Mouse (Mus musculus) right cerebral cortex, adult 18-20 months (tissue): ENCODE data around the gene Lpin3.

Experiments
- DNase-seq: peaks from one replicate; pipeline ENCODE4 v3.0.0; 2022; ENCODE audit warnings: mixed read lengths

Lpin3 gene

DNA sequence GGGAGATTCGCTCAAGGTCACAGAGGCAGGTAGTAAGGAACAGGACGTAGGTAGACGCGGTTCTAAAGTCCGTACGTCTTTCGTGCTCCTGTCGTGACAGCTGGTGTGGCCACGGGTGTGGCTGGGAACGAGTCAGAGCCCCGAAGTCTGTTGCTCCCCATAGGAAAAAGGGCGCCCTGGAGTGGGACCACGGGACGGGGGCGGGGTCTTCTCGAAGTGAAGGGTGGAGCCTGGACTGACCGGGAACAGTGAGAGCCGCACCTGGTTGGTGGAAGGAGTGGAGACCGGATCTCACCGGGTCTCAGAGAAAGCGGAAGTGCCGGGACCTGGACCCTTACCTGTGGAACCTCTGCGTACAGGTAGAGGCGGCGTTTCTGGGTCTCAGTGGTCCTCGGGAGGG, 7.4 kb downstream of the Lpin3 start:
- no peak for DNase-seq

DNA sequence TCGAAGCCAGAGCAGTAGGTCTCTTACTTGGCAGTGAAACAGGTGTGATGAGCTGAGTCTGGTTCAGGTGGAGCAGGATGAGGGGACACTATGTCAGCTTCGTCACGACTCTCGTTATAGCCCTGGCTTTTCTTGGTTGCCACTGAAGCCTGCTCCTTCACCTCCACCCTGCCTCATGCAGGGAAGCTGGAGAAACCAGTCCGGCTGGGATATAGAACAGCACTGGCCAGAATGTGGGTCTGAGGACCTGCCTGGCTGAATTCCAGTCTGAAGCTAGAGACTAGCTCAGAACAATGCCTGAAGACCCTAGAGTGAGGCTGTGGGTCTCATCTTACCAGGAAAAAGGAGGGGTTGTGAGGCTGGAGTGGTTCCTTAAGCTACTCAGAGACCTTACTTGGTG, 10.6 kb downstream of the Lpin3 start:
- DNase-seq = no peak

DNA sequence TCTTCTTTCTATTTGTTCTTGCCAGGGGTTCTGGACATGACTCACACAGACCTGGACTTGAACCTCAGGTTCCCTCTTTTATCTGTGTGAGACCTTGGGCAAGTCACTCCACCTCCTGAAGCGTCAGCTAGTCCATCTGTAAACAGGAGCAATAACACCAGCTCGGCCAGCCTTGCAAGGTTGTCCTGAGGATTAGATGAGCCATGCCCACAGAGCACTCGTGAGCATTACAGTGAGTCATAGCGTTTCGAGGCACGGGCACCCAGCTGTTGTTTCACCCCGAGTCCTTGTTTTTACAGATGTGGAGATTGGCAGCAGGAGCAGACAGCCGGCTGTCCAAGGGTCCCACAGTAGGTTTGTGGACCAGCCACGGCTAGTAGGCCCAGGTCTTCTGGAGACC, 11.2 kb downstream of the Lpin3 start:
- no peak for DNase-seq

DNA sequence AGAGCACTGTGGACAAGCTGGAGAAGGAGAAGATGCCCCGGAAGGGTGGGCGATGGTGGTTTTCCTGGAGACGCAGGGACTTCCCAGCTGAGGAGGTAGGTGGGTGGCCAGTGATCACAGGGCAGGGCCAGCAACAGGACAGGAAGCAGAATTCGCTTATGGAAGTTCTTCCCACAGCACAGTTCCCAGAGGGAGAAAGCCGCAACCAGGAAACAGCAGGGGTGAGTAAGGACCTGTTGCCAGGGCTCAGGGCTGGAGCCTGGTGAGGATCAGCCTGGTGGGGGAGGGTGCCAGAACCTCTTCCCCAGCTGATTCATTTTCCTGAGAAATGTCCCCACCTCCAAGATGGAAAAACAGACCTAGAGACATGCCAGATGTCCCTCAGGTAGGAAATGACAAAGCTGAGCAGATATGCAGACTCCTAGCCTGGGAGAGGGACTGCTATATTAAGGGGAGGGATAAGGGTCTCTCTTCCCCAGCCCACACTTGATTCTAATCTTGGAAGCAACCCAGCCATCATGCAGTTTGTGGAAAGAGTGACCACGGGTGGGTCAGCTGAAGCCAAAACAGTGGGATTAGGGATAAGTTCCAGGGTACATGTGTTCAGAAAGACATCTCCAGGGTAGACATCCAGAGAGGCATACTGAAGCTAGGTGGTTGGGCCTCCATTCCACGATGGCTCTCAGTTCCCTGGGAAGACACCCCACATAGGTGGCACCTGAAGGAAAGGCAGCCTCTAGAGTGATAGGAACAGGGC, 21.4 kb downstream of the Lpin3 start:
- no peak for DNase-seq

DNA sequence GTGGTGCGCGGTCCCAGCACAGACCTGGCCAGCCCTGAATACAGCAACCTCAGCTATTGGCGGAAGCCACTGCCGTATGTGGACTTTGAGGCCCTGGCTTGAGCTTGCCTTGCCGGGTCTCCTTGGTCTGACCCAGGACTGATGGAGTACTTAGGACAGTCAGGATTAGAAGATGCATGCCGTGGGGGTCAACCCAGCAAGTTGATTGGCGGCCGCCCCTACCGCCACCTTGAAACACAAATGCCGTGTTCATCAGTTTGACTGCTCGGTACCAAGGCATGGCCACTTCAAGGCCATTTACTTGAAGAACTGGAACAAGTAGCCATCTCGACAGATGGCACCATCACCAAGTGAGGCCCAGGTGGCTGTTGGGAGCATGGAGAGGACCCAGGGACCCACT, 24.8 kb downstream of the Lpin3 start:
- no peak for DNase-seq

DNA sequence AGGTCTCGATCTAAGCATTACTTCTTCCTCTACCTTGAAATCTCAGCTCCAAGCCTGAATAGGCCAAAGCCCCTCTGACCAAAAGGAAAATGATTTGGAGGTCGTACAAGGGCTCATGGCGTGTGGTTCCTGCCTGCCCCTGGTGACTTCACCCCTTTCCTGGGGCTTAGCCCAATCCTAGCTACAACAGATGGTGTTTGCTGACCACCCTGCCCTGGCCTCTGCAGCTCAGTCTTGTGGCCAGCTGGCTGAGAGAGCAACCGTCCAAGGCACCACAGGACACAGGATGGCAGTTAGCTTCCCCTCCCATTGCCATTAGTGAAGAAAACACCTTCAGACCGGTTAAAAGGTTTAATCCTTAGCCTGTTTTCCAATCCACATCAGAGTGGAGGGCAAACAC, 25.6 kb downstream of the Lpin3 start:
- DNase-seq = no peak

DNA sequence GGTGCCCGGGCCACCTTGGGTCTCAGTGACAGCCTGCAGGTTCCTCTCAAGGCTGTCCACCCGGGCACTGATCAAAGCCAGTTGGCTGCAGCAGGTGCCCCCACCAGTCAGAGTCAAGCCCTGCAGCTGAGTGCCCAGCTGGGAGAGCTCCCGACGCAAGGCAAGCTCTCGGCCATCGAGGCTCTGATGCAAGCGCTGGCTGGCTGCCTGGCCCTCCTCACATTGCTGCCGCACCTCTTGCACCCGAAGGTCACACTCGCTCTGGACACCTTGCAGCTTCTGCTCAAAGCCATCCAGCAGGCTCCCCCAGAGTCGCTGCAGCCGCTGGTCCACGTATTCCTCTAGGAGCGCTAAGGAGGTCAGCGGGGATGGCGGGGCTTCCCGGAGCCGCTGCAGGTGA, 28.1 kb downstream of the Lpin3 start:
- DNase-seq = no peak

DNA sequence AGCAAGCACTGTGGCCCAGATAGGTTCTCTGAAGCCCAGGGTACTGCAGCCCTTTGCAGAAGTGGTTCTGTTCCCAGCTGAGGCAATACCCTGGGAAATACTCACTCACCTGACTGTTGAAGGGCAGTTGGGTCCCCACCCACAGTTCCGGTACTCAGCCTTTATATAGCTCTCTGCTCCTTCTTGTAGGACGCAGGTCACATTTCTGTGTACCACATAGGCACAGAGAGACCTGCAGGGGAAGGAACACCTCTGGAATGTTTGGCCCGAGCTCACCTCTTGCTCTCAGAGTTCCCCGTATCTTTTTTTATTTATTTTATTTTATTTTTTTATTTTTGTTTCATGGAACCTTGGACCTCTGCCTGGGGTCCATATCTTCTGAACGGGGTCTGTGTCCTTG, 30.2 kb downstream of the Lpin3 start:
- no peak for DNase-seq

DNA sequence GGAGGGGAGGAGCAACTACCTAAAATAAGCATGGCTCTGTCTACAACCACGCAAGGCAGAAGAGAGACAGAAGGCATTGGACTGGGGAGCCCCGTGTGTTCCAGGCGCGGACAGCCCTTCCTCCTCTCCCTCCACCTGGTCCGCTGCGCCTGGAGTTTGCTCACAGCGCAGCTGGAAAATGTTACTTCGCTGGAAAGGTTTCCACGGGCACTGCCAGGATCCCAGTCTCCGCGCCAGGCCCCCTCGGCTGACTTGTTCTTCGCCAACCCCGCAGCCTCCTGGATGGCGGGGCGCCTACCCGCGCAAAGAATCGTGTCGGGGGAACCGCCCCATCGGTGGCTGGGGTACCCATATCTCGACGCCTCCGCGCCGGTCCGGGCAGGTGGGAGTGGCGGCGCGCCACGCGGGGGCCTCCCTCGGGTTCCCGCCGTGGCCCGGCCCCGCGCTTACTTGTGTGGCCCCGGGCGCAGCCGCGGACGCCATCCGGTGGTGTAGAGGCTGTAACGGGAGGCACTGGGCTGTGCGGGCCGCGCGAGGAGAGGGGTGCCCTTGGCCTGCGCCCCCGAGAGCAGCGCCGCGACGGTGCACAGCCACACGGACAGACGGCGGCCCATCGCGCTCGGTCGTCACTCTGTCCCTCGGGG, 31.2 kb downstream of the Lpin3 start:
- no peak for DNase-seq

DNA sequence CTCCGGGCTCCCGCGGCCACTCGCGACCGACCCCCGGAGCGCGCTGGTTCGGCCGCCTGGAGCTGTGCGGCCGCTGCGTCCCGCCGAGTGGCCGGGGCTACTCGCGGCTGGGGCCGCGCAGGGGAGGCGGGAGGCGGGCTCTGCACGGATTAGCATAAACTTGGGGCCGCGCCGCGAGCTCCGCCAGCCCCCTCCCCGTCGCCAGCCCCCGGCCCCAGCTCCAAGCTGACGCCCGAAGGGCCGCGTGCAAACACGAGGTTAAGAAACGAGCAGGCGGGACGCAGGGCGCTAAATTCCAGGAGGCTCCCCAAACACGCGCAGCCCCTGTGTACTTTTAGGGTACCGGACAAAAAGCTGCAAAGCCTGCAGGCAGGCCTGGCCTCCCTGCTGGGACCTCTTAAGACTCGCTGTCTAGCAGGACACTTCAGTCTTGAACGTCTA, 31.8 kb downstream of the Lpin3 start, which contains the start of gene Emilin3:
Emilin3 (minus strand) TSS at position 98 of the 441 bp plus-strand sequence.
- DNase-seq = no peak

DNA sequence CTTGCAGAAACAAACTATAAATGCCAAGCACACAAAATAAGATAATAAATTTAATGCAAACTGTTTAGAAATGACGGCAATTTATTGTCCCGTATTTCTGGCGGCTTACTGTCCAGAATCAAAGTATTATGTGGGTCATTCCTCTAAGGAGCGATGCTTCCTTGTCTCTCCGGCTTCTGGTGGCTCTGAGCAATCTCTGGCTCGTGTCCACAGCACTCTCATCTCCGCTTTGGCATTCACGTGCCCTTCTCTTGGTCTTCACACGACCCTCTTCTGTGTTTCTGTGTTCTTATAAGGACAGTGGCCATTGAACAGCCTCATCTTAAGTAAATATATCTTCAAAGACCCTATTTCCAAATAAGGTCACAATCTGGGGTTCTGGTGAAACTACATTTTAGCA, 34.2 kb downstream of the Lpin3 start:
- DNase-seq = no peak

DNA sequence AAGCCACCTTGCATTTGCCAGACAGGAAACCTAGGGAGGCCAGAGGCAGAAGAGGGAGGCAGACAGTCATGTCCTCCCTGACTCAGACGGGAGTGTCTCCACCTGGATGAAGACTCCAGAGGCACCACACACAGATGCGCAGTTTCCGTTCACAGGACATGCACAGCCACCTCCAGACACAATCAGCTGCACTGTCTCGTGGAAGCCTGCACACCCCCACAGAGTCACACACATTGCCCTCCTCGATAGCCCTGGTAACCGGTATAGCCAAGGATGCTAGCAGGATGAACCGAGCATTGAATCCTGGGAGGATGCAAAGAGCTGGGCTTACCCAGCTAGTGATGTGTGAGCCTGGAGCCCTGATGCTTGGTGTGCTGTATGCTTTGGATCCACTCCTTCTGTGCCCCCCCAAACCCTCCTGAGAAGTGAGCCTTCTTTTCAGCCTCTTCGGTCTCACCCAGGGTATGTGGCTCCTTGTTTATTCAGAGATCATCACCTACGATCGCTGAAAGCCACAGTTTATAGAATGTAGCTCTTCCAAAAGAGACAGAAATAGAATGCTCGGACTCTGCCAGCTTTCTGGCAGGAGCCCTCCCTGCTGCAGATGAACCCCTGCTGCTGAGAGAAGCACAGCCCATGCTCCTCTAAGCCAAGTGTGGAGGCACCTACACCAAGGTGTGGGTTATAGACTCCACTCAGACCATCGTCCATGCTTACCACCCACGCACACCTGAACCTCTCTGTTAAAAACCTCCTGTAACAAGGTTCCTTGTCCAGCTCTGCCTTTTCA, 35.5 kb downstream of the Lpin3 start:
- no peak for DNase-seq

DNA sequence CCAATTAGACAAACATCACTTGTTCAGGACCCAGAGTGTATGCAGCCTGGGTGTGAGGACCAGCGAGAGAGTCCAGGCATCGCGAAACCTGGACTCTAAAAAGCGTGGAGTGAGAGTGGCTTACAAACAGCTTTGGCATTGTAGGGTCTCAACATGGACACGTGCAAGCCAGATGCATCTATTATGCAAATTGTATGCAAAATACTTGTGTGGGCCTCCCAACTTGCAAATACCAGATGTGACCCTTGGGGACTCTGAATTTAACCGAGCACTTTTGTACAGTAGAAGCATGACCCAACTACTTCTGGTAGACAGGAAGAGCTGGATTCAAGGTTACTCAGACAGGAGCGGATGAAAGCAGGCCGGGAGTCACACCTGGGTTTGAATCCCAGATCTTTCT, 36.2 kb downstream of the Lpin3 start:
- DNase-seq = no peak

DNA sequence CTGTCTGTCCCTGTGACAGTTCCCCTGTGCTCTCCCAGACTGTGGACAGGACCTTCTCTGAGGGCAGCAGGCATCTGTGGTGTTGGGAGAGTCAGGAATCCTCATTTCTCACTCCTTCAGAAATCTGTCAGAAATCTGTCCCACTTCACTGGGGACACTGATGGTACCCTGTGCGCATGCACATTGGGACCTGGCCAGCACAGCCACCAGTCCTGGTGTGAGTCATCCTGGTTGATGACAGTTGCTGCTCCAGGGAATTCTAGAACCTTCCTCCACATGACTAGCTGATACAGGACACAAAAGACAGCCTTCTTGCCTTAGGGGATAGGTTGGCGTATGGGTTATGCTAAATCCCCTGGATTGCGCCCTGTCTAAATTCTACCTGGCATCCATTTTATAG, 36.8 kb downstream of the Lpin3 start:
- DNase-seq = no peak

DNA sequence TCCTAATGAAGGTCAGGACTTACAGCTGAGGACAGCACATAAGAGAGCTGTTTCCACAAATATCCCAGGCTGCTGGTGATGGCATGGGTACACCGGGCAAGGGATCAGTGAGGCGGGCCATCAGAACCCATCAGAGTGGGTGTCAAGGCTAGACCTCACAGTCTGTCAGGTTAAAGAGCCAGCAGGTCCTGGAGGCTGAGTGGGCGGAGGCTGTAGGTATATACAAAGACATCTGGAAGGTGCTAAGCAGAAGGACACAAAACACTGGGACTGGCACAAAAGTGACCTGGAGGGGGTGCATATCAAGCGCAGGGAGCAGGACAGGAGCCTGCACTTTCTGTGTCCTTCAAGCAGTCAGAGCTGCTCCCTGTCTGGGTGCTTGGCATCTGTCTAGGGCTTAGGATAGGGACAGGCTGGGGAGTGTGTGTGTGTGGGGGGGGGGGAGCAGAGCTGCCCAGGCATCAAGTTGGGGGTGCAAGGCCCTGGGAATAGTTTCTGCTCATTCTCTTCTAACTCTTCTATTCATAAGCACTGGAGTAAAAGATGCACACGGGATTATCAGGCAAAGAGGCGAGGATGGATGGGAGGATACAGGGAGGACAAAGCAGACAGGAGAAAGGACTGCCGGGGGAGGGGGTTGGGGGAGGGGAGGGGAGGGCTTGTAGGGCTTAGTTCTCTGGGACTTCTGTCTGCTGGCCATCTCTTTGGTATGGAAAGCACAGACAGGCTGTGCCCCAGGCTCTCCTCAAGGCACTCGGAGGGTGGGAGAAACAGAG, 37.9 kb downstream of the Lpin3 start:
- no peak for DNase-seq

DNA sequence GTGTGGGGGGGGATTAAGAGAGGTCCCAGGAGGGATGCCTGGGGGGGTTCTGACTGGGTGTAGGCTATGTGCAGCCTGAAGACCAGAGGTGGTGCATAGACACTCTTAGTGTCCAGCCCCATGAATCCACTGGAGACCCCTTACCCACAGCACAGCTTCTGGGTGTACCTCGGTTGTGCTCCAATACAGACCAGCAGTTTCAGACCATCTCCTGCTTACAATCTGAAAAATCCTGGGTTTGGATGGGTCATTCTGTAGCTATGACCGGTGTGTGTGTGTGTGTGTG, 38.4 kb downstream of the Lpin3 start:
- no peak for DNase-seq

DNA sequence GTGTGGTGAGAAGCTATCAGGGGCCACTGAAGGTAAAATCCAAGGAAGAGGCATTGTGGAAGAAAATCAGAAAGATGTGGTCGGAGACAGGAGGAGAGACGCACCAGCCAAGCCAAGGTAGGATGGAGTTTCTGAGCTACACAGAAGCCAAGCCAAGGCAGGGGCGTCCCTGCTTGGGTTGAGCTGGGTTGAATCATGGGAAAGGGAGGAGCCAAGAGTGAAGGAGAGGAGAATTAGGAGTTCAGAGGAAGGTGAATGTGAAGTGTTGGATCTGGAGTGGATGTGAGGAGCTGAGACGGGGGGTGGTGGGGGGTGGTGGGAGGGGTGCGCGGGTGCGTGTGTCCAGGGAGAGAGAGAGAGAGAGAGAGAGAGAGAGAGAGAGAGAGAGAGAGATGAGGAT, 40.8 kb downstream of the Lpin3 start:
- no peak for DNase-seq

DNA sequence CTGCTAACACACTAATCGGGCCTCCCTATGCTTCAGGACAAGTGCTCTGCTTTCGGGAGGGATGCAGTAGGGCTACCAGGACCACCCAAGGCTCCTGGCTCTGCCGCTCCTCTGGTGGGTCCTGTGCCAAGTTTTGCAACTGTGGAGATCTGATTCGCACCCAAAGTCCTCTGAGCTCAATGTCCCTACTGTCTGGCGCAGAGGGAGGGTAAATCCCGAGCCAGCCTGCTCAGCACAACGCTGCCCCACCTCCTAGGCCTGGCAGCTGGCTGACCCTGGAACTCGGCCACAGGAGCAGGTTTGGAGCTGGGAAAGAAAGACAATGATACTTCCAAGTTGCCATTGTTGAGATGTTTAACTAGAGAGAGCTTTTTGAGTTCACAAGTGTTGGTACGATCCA, 44.7 kb downstream of the Lpin3 start:
- DNase-seq = no peak

DNA sequence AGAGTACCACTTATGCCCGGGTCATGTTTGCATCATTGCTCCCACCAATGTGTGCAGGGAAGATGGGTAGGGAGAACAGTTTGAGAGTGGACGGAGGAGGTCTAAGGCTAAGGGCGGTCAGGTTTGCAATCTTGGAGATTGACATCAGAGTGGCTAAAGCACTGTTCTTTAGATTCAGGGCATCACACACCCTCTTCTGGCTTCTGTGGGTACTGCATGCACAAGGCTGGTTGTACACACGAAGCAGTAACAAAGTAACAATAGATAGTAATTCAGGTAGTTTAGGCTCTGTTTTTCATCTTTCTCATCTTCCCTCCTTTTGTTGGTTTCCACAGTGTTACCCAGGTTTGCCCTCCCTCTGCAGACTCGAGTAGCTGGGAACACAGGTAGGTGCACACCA, 50.9 kb downstream of the Lpin3 start:
- no peak for DNase-seq

DNA sequence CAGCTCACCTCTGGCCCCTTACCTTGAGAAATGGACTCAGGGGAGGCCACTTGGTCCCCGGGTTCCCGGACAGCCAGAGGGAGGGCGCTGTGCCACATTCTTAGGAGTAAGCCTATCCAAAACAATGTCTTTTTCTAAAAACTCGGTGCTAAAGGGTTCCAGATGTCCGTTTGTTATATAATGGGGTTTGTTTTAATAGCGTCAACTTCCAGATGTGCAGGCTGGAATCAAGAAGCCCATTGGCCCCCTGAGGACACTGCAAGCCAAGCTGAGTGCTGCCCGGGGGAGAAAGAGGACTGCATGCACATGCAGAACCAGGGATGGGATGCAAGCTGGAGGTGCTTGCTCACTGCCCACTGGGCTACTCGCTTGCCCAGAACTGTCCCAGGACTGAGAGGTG, 51.9 kb downstream of the Lpin3 start:
- DNase-seq = no peak

DNA sequence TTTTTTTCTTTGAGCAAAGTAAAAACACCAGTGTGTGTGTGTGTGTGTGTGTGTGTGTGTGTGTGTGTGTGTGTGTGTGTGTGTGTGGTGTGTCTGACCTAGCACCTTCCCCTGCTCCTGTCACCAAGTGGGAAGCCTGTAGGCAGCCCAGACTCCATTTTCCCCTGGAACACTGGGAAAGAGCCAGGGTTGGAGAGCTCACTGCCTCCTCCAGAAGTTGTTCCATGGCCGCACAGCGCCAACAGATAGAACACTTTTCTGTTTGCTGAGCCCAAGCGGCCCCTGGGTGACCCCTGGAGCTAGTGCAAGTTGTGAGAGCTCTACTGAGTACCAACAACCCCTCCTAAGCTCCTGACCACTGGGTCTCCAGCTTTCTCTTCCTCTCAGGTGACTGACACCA, 52.5 kb downstream of the Lpin3 start:
- no peak for DNase-seq

DNA sequence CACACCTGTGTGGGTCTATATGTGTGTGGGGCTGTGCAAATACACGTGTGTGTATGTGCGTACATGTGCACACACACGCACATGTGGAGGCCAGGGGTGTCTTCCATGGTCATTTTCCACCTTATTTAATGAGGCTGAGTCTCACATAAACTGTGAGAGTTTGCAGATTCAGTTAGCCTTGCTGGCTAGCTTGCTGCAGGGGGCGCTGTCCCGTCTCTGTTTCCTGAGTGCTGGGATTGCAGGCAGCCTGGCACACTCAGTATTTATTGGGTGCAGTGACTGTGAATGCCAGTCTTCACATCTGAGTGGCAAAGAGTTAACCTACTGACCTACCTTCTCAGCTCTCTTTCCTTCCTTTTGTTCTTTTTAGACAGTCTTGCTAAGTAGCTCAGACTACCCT, 53.4 kb downstream of the Lpin3 start:
- DNase-seq = no peak

DNA sequence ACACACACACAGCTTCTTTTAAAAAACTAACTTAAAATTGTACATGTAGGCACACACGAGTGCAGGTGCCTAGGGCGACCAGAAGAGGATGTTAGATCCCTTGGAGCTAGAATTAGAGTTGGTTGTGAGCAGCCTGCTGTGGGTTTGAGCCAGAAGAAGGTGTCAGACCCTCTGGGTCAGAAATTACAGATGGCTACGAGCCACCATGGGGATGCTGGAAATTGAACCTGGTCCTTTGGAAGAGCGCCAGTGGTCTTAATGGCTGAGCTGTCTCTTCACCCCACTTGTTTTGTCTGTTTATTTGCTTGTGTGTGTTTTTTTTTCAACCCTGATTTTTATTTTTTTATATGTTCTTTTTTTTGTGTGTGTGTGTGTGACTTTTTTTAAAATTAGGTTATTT, 54.0 kb downstream of the Lpin3 start:
- DNase-seq = no peak
